20 mouse cellular contexts compared by ENCODE assay signal in the genomic region with DNA sequence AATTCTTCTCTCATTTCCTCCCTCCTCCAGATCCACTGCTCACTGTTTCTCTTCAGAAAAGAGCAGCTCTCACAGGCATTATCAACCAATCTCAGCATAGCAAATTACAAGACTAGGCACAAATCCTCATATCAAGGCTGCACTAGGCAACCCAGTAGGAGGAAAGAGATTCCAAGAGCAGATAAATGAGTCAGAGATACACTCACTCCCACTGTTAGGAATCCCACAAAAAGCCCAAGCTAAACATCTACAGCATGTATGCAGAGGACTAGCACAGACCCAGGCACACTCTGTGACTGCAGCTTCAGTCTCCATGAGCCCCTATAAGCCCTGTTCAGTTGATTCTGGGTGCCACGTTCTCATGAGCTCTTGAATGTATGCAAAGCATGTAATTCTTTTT.
DNase-seq lines count a peak whose midpoint lies in the region; ATAC-seq lines count a peak whose summit lies in the region.
"Had no signal": no experiment of that assay in that cellular context is flagged by ENCODE, and none has a peak within 500 bp of the region (broad histone marks: within the 10 kb centered on the region; RNA-seq: fewer than 3 reads in every experiment).

No protein-coding gene starts in this region.

- peak; percentile 89 for ATAC-seq in frontal cortex, adult (ENCODE audit: low TSS enrichment)
- ATAC-seq: activated CD4-positive, CD25-positive, alpha-beta regulatory T cell, adult 4 months; CD4-positive, CD25-positive, alpha-beta regulatory T cell, adult 4 months; Patski had no signal

- DNase-seq in frontal cortex, postnatal 10 days (ENCODE audit: low spot score in 2 of 2) = no peak
- peak; percentile 10 to 11 for DNase-seq in right cerebral cortex, adult 2 months (ENCODE audit: low spot score in 2 of 2)
- DNase-seq in right cerebral cortex, postnatal 36 days (ENCODE audit: low spot score in 2 of 2) = no peak
- DNase-seq in brain, adult 2 months (ENCODE audit: low read depth, low spot score) = peak; percentile 53
- DNase-seq in gastrocnemius, postnatal 25 days = no peak
- DNase-seq: adrenal gland, adult 2 months; adrenal gland, adult 8-10 months; adrenal gland, postnatal 10 days; adrenal gland, postnatal 14 days; adrenal gland, postnatal 25 days; adrenal gland, postnatal 36 days; B cell, adult 2 months; cerebellum, adult 11 months; cerebellum, adult 11-12 months; cerebellum, adult 18-20 months; cerebellum, adult 2 months had no signal

Comparison
In these comparisons a context has a peak if more than half of its experiments do, and no peak if none do; other contexts are left out.
1. DNase-seq: peak in right cerebral cortex, adult 2 months (2 of 2) and brain, adult 2 months (single experiment); none in frontal cortex, postnatal 10 days (0 of 2), right cerebral cortex, postnatal 36 days (0 of 2) and gastrocnemius, postnatal 25 days (single experiment).